9 mouse cellular contexts compared by ENCODE assay signal in genomic region chr5:139804107-139804551, GRCm38 (mm10). TPM values are rescaled to one million over a fixed set of nuclear protein-coding genes. Genes with fewer than 3 reads are reported as not detected.
DNase-seq lines count a peak whose midpoint lies in the region; ATAC-seq and TF ChIP-seq lines count a peak whose summit lies in the region.
"Had no signal": no experiment of that assay in that cellular context is flagged by ENCODE, and none has a peak within 500 bp of the region (broad histone marks: within the 10 kb centered on the region; RNA-seq: fewer than 3 reads in every experiment).

No protein-coding gene starts in this region.

- intact Hi-C loops in heart, postnatal 14 days (cut with DNase I) = no loop called here

- peaks cover 33% of the 10 kb centered on the region for H3K4me1 ChIP-seq in heart, embryonic 15.5 days (replicated peaks)
- peaks cover 83% of the 10 kb centered on the region for H3K4me1 ChIP-seq in G1E (ENCODE audit: insufficient read depth, low read depth, low read length)
- peaks cover under 1% of the 10 kb centered on the region; the same call in 1 of the 2 replicates for H3K4me1 ChIP-seq in forebrain, embryonic 14.5 days (ENCODE audit: control insufficient read depth, insufficient read depth, low read length)
- H3K4me1 ChIP-seq in cerebellum, adult 2 months (ENCODE audit: control insufficient read depth, insufficient read depth, low read length) = no peaks in the 10 kb centered on the region

- H3K9ac ChIP-seq in heart, embryonic 15.5 days = no peak overlapping the region
- H3K9ac ChIP-seq in forebrain, embryonic 14.5 days (ENCODE audit: low read length) = no peak overlapping the region

- ATAC-seq in heart, embryonic 15.5 days (replicated peaks; ENCODE audit: insufficient number of reproducible peaks, insufficient read depth, low FRiP score, low read depth) = peak; percentile 71
- ATAC-seq in G1E (ENCODE audit: extremely low read depth, insufficient number of reproducible peaks, low FRiP score, poor library complexity, severe bottlenecking) = peak; percentile 92
- 0 out of 2 replicates have a peak, but pooled peaks have one; percentile 35 for ATAC-seq in forebrain, embryonic 14.5 days
- peak; percentile 78 for ATAC-seq in megakaryocyte-erythroid progenitor cell, adult 5-6 weeks (replicated peaks; ENCODE audit: low FRiP score, low TSS enrichment, poor library complexity, severe bottlenecking)

- WGBS in heart, embryonic 15.5 days = 3% methylated on average over 6 of the region's 6 CpGs
- 7% methylated on average over 6 of the region's 6 CpGs for WGBS in forebrain, embryonic 14.5 days
- WGBS in cerebellum, adult 2 months = 12% methylated on average over 6 of the region's 6 CpGs

- DNase-seq in heart, postnatal 14 days = no peak
- peak; percentile 92 for DNase-seq in G1E (ENCODE audit: low spot score)
- no peak for DNase-seq in forebrain, embryonic 14.5 days (ENCODE audit: low spot score)
- DNase-seq in left cerebral cortex, adult 8-10 months (ENCODE audit: low spot score in 2 of 2) = no peak
- DNase-seq in cerebellum, adult 2 months = no peak
- DNase-seq in right cerebral cortex, adult 2 months (ENCODE audit: low spot score in 2 of 2) = no peak

- peak overlapping the region; percentile 20 for H3K4me2 ChIP-seq in heart, embryonic 15.5 days
- H3K4me2 ChIP-seq in forebrain, embryonic 14.5 days (ENCODE audit: low read length) = no peak overlapping the region

- peak overlapping the region; percentile 66 for H3K27ac ChIP-seq in heart, embryonic 15.5 days
- no peak overlapping the region for H3K27ac ChIP-seq in forebrain, embryonic 14.5 days (ENCODE audit: low read depth, low read length)
- H3K27ac ChIP-seq in cerebellum, adult 2 months (ENCODE audit: insufficient read depth, low read length) = no peak overlapping the region
- H3K27ac ChIP-seq: macrophage had no signal

- no peaks in the 10 kb centered on the region for H3K27me3 ChIP-seq in heart, embryonic 15.5 days
- H3K27me3 ChIP-seq in G1E (ENCODE audit: insufficient read depth, low read length) = no peaks in the 10 kb centered on the region
- H3K27me3 ChIP-seq in forebrain, embryonic 14.5 days (replicated peaks; ENCODE audit: control insufficient read depth, insufficient read depth, low read length) = no peaks in the 10 kb centered on the region
- no peaks in the 10 kb centered on the region for H3K27me3 ChIP-seq in cerebellum, adult 2 months (ENCODE audit: control insufficient read depth, insufficient read depth, low read length)

- no peak for TF ChIP-seq CTCF in G1E (IDR thresholded peaks at IDR 0.05; ENCODE audit: low read depth, low read length)
- no peak for TF ChIP-seq CTCF in cerebellum, adult 2 months (IDR thresholded peaks at IDR 0.05; ENCODE audit: borderline replicate concordance, insufficient read depth, low read depth, low read length)

- H3K4me3 ChIP-seq in heart, embryonic 15.5 days = no peak overlapping the region
- H3K4me3 ChIP-seq in G1E (ENCODE audit: low read depth, low read length) = peak overlapping the region; percentile 61; the same call in 1 of the 2 replicates
- H3K4me3 ChIP-seq in forebrain, embryonic 14.5 days (ENCODE audit: low read depth, low read length) = no peak overlapping the region
- no peak overlapping the region for H3K4me3 ChIP-seq in cerebellum, adult 2 months (replicated peaks; ENCODE audit: insufficient read depth, low read depth, low read length)

- peaks cover 31% of the 10 kb centered on the region for H3K36me3 ChIP-seq in heart, embryonic 15.5 days
- peaks cover 68% of the 10 kb centered on the region for H3K36me3 ChIP-seq in G1E (replicated peaks)
- peaks cover 29% of the 10 kb centered on the region for H3K36me3 ChIP-seq in forebrain, embryonic 14.5 days (ENCODE audit: control insufficient read depth, insufficient read depth, low read length)

- no peak for TF ChIP-seq POLR2A in cerebellum, adult 2 months (IDR thresholded peaks at IDR 0.05; ENCODE audit: borderline replicate concordance, insufficient read depth, low read length)

- no peaks in the 10 kb centered on the region for H3K9me3 ChIP-seq in heart, embryonic 15.5 days (replicated peaks)
- peaks cover 7% of the 10 kb centered on the region for H3K9me3 ChIP-seq in G1E (replicated peaks)
- no peaks in the 10 kb centered on the region for H3K9me3 ChIP-seq in forebrain, embryonic 14.5 days (replicated peaks; ENCODE audit: control insufficient read depth, low read length)

RNA-seq across cellular contexts. Expression of gene Mafk, which starts 12.8 kb away (rescaled TPM):
- 19.1 and 23.0 TPM in 2 replicates for polyA plus RNA-seq in heart, embryonic 15.5 days (2015; fragmentation: Nextera tagmentation; extraction: Ambion mirVana)
- 10 to 100 TPM; 23.4 to 26.9 TPM for total RNA-seq in heart, postnatal 14 days (2021)
- total RNA-seq in G1E (2014; fragmentation: Nextera tagmentation) = 6.6 and 14.6 TPM in 2 replicates
- total RNA-seq in G1E (2017) = 24.9 and 30.9 TPM in 2 replicates
- polyA plus RNA-seq in G1E (2012) = 34.5 and 39.6 TPM in 2 replicates
- polyA plus RNA-seq in forebrain, embryonic 14.5 days (2014; fragmentation: Nextera tagmentation; extraction: Ambion mirVana) = 7.5 and 11.7 TPM in 2 replicates
- 23.8 and 24.3 TPM in 2 replicates for total RNA-seq in megakaryocyte-erythroid progenitor cell, adult 5-6 weeks (2014; fragmentation: Nextera tagmentation)
- 40.1 and 49.3 TPM in 2 replicates for total RNA-seq in megakaryocyte-erythroid progenitor cell, adult 5-6 weeks (2017)
- total RNA-seq in left cerebral cortex, adult 8-10 months (2022) = 10 to 100 TPM in 2 of 4 experiments, 1 to 10 TPM in 2; 8.6 to 13.0 (median 10.0) TPM
- polyA plus RNA-seq in cerebellum, adult 2 months (2012; rRNA removed) = 6.8 and 7.8 TPM in 2 replicates

RNA-seq across cellular contexts. Expression of gene Tmem184a, which starts 15.6 kb away (rescaled TPM):
- 0.18 and 1.9 TPM in 2 replicates for polyA plus RNA-seq in heart, embryonic 15.5 days (2015; fragmentation: Nextera tagmentation; extraction: Ambion mirVana)
- total RNA-seq in heart, postnatal 14 days (2021) = under 1 TPM in 1 of 2 experiments, not detected in 1; 0.65 TPM
- total RNA-seq in G1E (2014; fragmentation: Nextera tagmentation) = 2.4 and 3.4 TPM in 2 replicates
- 1.0 and 1.3 TPM in 2 replicates for total RNA-seq in G1E (2017)
- 4.2 and 5.7 TPM in 2 replicates for polyA plus RNA-seq in G1E (2012)
- not detected in 2 replicates for polyA plus RNA-seq in forebrain, embryonic 14.5 days (2014; fragmentation: Nextera tagmentation; extraction: Ambion mirVana)
- not detected in 2 replicates for total RNA-seq in megakaryocyte-erythroid progenitor cell, adult 5-6 weeks (2014; fragmentation: Nextera tagmentation)
- total RNA-seq in megakaryocyte-erythroid progenitor cell, adult 5-6 weeks (2017) = 2.0 TPM in 1 of 2 replicates, not detected in the other
- under 1 TPM in 3 of 4 experiments, not detected in 1; 0.27 to 0.50 (median 0.39) TPM for total RNA-seq in left cerebral cortex, adult 8-10 months (2022)
- 0.54 and 0.71 TPM in 2 replicates for polyA plus RNA-seq in cerebellum, adult 2 months (2012; rRNA removed)
- polyA plus RNA-seq: macrophage had no signal

RNA-seq across cellular contexts. Expression of gene Gm26938, which starts 22.1 kb away (rescaled TPM):
- not detected in 2 replicates for polyA plus RNA-seq in heart, embryonic 15.5 days (2015; fragmentation: Nextera tagmentation; extraction: Ambion mirVana)
- not detected for total RNA-seq in heart, postnatal 14 days (2021)
- total RNA-seq in G1E (2014; fragmentation: Nextera tagmentation) (not detected in 2 replicates), G1E (2017) (not detected in 2 replicates)
- polyA plus RNA-seq in G1E (2012) = not detected in 2 replicates
- polyA plus RNA-seq in forebrain, embryonic 14.5 days (2014; fragmentation: Nextera tagmentation; extraction: Ambion mirVana) = not detected in 2 replicates
- not detected in 2 replicates for total RNA-seq in megakaryocyte-erythroid progenitor cell, adult 5-6 weeks (2014; fragmentation: Nextera tagmentation)
- not detected in 2 replicates for total RNA-seq in megakaryocyte-erythroid progenitor cell, adult 5-6 weeks (2017)
- not detected for total RNA-seq in left cerebral cortex, adult 8-10 months (2022)
- polyA plus RNA-seq in cerebellum, adult 2 months (2012; rRNA removed) = not detected in 2 replicates
- polyA plus RNA-seq: macrophage had no signal

RNA-seq across cellular contexts. Expression of gene Psmg3, which starts 22.6 kb away (rescaled TPM):
- 33.2 and 39.2 TPM in 2 replicates for polyA plus RNA-seq in heart, embryonic 15.5 days (2015; fragmentation: Nextera tagmentation; extraction: Ambion mirVana)
- total RNA-seq in heart, postnatal 14 days (2021) = 10 to 100 TPM in 1 of 2 experiments, 1 to 10 TPM in 1; 9.9 to 10.8 TPM
- total RNA-seq in G1E (2014; fragmentation: Nextera tagmentation) (14.0 and 17.5 TPM in 2 replicates), G1E (2017) (29.3 and 34.7 TPM in 2 replicates)
- polyA plus RNA-seq in G1E (2012) = 50.3 and 52.7 TPM in 2 replicates
- 86.4 and 86.7 TPM in 2 replicates for polyA plus RNA-seq in forebrain, embryonic 14.5 days (2014; fragmentation: Nextera tagmentation; extraction: Ambion mirVana)
- total RNA-seq in megakaryocyte-erythroid progenitor cell, adult 5-6 weeks (2014; fragmentation: Nextera tagmentation) = 95.3 and 101 TPM in 2 replicates
- 12.7 and 16.0 TPM in 2 replicates for total RNA-seq in megakaryocyte-erythroid progenitor cell, adult 5-6 weeks (2017)
- total RNA-seq in left cerebral cortex, adult 8-10 months (2022) = 10 to 100 TPM; 16.7 to 20.2 (median 19.1) TPM
- polyA plus RNA-seq in cerebellum, adult 2 months (2012; rRNA removed) = 33.9 and 36.3 TPM in 2 replicates

RNA-seq across cellular contexts. Expression of gene Ints1, which starts 28.7 kb away (rescaled TPM):
- 12.6 and 20.6 TPM in 2 replicates for polyA plus RNA-seq in heart, embryonic 15.5 days (2015; fragmentation: Nextera tagmentation; extraction: Ambion mirVana)
- 10 to 100 TPM; 41.8 to 43.8 TPM for total RNA-seq in heart, postnatal 14 days (2021)
- 67.6 and 84.0 TPM in 2 replicates for total RNA-seq in G1E (2014; fragmentation: Nextera tagmentation)
- 22.1 and 25.2 TPM in 2 replicates for total RNA-seq in G1E (2017)
- polyA plus RNA-seq in G1E (2012) = 108 and 115 TPM in 2 replicates
- 31.8 and 33.2 TPM in 2 replicates for polyA plus RNA-seq in forebrain, embryonic 14.5 days (2014; fragmentation: Nextera tagmentation; extraction: Ambion mirVana)
- total RNA-seq in megakaryocyte-erythroid progenitor cell, adult 5-6 weeks (2014; fragmentation: Nextera tagmentation) = 106 and 117 TPM in 2 replicates
- total RNA-seq in megakaryocyte-erythroid progenitor cell, adult 5-6 weeks (2017) = 33.9 and 34.7 TPM in 2 replicates
- total RNA-seq in left cerebral cortex, adult 8-10 months (2022) = 100 to 1,000 TPM in 2 of 4 experiments, 10 to 100 TPM in 2; 97.1 to 104 (median 99.7) TPM
- 64.4 and 70.8 TPM in 2 replicates for polyA plus RNA-seq in cerebellum, adult 2 months (2012; rRNA removed)

Comparison
In these comparisons a context has a peak if more than half of its experiments do, and no peak if none do; other contexts are left out.
1. ATAC-seq: peak in every context shown above with its lines; median percentile 92 in G1E; 78 in megakaryocyte-erythroid progenitor cell, adult 5-6 weeks; 71 in heart, embryonic 15.5 days; 35 in forebrain, embryonic 14.5 days.